In genomic region chrX:96019556-96019955, GRCm38 (mm10) we compare ENCODE assay signal across 8 mouse cellular contexts.
DNase-seq lines count a peak whose midpoint lies in the region; ATAC-seq and TF ChIP-seq lines count a peak whose summit lies in the region.

No protein-coding gene starts in this region.

- no peaks in the 10 kb centered on the region for H3K4me1 ChIP-seq in hindbrain, embryonic 11.5 days (replicated peaks; ENCODE audit: control insufficient read depth, insufficient read depth, low read length)
- H3K4me1 ChIP-seq in hindbrain, embryonic 12.5 days = no peaks in the 10 kb centered on the region
- no peaks in the 10 kb centered on the region for H3K4me1 ChIP-seq in midbrain, postnatal 0 days (ENCODE audit: insufficient read depth, low read length)

- no peaks in the 10 kb centered on the region for H3K36me3 ChIP-seq in hindbrain, embryonic 11.5 days (ENCODE audit: control insufficient read depth, insufficient read depth, low read length)
- no peaks in the 10 kb centered on the region for H3K36me3 ChIP-seq in hindbrain, embryonic 12.5 days
- no peaks in the 10 kb centered on the region for H3K36me3 ChIP-seq in midbrain, postnatal 0 days (ENCODE audit: insufficient read depth, low read length)
- no peaks in the 10 kb centered on the region for H3K36me3 ChIP-seq in splenic B cell, adult 2 months (ENCODE audit: control insufficient read depth, insufficient read depth, low read length, poor library complexity, severe bottlenecking)

- no peak for ATAC-seq in hindbrain, embryonic 11.5 days (ENCODE audit: low FRiP score)
- ATAC-seq in hindbrain, embryonic 12.5 days (ENCODE audit: low FRiP score) = no peak
- peak; percentile 95 for ATAC-seq in activated CD4-positive, CD25-positive, alpha-beta regulatory T cell, adult 4 months
- ATAC-seq in midbrain, postnatal 0 days (ENCODE audit: low FRiP score) = no peak

- no peaks in the 10 kb centered on the region for H3K27me3 ChIP-seq in hindbrain, embryonic 11.5 days (ENCODE audit: control insufficient read depth, insufficient read depth, low read length)
- H3K27me3 ChIP-seq in hindbrain, embryonic 12.5 days = peaks cover 3% of the 10 kb centered on the region; the same call in 1 of the 2 replicates
- H3K27me3 ChIP-seq in midbrain, postnatal 0 days (ENCODE audit: insufficient read depth, low read length) = no peaks in the 10 kb centered on the region
- no peaks in the 10 kb centered on the region for H3K27me3 ChIP-seq in splenic B cell, adult 2 months (ENCODE audit: control insufficient read depth, insufficient read depth, low read length, poor library complexity, severe bottlenecking)

- WGBS in hindbrain, embryonic 11.5 days = 28% methylated on average over 2 of the region's 2 CpGs
- 28% methylated on average over 2 of the region's 2 CpGs for WGBS in hindbrain, embryonic 12.5 days
- 28% methylated on average over 2 of the region's 2 CpGs for WGBS in midbrain, postnatal 0 days

- H3K4me2 ChIP-seq in hindbrain, embryonic 11.5 days (replicated peaks; ENCODE audit: low read depth, low read length) = no peak overlapping the region
- no peak overlapping the region for H3K4me2 ChIP-seq in hindbrain, embryonic 12.5 days (replicated peaks)
- H3K4me2 ChIP-seq in midbrain, postnatal 0 days (ENCODE audit: low read depth, low read length, poor library complexity, severe bottlenecking) = no peak overlapping the region

- H3K27ac ChIP-seq in hindbrain, embryonic 11.5 days (ENCODE audit: low read depth, low read length) = no peak overlapping the region
- no peak overlapping the region for H3K27ac ChIP-seq in hindbrain, embryonic 12.5 days
- no peak overlapping the region for H3K27ac ChIP-seq in layer of hippocampus, adult 2 months
- no peak overlapping the region for H3K27ac ChIP-seq in midbrain, postnatal 0 days (ENCODE audit: low read depth, low read length)

- peak; percentile 46 for DNase-seq in hindbrain, embryonic 11.5 days (ENCODE audit: low spot score)
- DNase-seq in embryo, embryonic 10 days (ENCODE audit: low spot score) = peak; percentile 35
- DNase-seq in heart, adult 9 months (ENCODE audit: low spot score in 2 of 2) = peak; percentile 51 to 69
- peak; percentile 9 to 55 for DNase-seq in layer of hippocampus, adult 2 months (ENCODE audit: low spot score in 2 of 2)
- DNase-seq in midbrain, postnatal 0 days (ENCODE audit: low spot score) = peak; percentile 50
- peak; percentile 80 for DNase-seq in splenic B cell, adult 2 months (ENCODE audit: low read depth, low spot score)

- TF ChIP-seq CTCF in layer of hippocampus, adult 2 months (conservative IDR thresholded peaks at IDR 0.05) = peak; percentile 84
- TF ChIP-seq CTCF in midbrain, postnatal 0 days (IDR thresholded peaks at IDR 0.05) = peak; percentile 63

- no peak overlapping the region for H3K4me3 ChIP-seq in hindbrain, embryonic 11.5 days (ENCODE audit: low read depth, low read length)
- H3K4me3 ChIP-seq in hindbrain, embryonic 12.5 days = no peak overlapping the region
- no peak overlapping the region for H3K4me3 ChIP-seq in layer of hippocampus, adult 2 months
- H3K4me3 ChIP-seq in midbrain, postnatal 0 days (ENCODE audit: low read depth, low read length) = no peak overlapping the region

- H3K9me3 ChIP-seq in hindbrain, embryonic 11.5 days (ENCODE audit: control insufficient read depth, low read length) = no peaks in the 10 kb centered on the region
- H3K9me3 ChIP-seq in hindbrain, embryonic 12.5 days (replicated peaks) = no peaks in the 10 kb centered on the region
- no peaks in the 10 kb centered on the region for H3K9me3 ChIP-seq in midbrain, postnatal 0 days (ENCODE audit: low read length)

- no peak overlapping the region for H3K9ac ChIP-seq in hindbrain, embryonic 11.5 days (ENCODE audit: low read depth, low read length)
- no peak overlapping the region for H3K9ac ChIP-seq in hindbrain, embryonic 12.5 days
- no peak overlapping the region for H3K9ac ChIP-seq in midbrain, postnatal 0 days (replicated peaks; ENCODE audit: low read length, poor library complexity, severe bottlenecking)
